Mouse (Mus musculus): ENCODE measurements around the gene Nr1h4. TPM values are rescaled to one million over a fixed set of nuclear protein-coding genes. Genes with fewer than 3 reads are reported as not detected.

The Nr1h4 gene
- total RNA-seq, 2 experiments from 2014 or later: 6.7 to 17.2 TPM

DNA sequence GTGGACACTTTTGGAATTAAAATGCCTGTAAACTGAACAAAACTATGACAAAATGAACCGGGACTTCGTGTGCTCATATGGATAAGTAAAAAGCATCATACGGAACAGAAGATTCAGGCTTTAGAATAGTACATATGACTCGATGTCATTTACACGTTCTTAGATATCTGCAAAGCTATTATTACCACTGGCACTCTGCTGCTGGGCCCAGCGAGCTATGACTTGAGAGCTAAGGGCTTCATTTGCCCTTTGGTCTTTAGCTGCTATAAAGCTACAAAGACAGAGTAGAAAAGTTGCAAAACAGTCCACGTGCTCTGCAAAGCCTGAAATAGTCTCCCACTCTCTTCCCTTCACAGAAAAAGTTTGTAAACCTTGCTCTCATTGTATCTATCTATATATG is 10.9 kb downstream of the Nr1h4 start:
- DNase-seq (ENCODE audit: low spot score in 2 of 2): no peak

GRCm38 (mm10) chr10:89521790-89522431 is 11.5 kb downstream of the Nr1h4 start:
- DNase-seq (ENCODE audit: low spot score in 2 of 2): no peak

DNA sequence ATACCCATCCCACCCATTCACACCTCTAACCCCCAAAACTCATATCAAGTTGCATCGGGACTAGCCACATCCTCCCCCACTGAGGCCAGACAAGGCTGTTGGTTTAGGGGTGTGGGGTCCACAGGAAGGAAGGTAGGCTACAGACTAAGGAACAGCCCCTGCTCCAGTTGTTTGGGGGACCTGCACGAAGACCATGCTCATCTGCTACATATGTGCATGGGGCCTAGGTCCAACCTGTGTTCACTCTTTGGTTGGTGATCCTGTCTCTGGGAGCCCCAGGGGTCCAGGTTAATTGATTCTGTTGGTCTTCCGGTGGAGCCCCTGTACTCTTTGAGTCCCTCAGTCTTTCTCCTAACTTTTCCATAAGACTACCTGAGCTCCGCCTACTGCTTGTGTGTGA is 13.0 kb downstream of the Nr1h4 start:
- no peak for DNase-seq (ENCODE audit: low spot score in 2 of 2)

DNA sequence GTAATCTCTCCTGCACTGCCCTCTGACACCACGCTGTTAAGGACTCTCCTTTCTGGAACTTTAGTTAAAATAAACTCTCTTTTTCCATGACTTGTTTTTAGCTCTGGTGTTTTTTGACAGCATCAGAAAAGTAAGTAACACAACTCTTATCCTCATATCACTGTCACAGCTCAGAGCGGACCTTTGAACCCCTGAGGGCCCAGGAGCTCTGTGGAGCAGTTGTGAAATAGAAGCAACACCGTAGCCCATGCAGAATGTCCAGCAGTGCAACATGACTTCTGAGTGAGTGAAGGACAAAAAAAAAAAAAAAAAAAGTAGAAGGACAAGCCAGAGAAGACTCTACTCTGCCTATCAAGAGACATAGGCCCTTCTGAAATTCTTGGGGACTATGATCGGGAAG is 14.2 kb downstream of the Nr1h4 start:
- DNase-seq (ENCODE audit: low spot score in 2 of 2): no peak

DNA sequence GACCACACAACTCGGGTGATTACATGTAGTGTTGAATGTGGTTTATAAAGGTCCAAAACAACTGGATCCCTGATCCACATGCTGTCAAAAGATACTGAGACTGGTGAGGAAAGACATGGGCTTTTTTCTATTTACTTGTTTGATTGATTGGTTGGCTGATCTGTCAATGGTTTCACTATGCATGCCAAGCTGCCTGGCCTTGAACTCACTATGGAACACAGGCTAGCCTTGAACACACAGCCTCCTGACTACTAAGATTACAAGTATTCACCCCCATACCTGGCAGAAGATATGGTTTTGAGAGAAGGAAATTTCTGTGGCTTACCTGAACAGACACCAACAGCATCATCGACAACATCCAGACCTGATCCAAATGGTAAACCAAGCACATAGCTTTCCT is 15.0 kb downstream of the Nr1h4 start:
- no peak for DNase-seq (ENCODE audit: low spot score in 2 of 2)

GRCm38 (mm10) chr10:89515813-89516212 is 17.6 kb downstream of the Nr1h4 start:
- no peak for DNase-seq (ENCODE audit: low spot score in 2 of 2)

- DNase-seq (ENCODE audit: low spot score in 2 of 2): no peak
Observed at GRCm38 (mm10) chr10:89512562-89512961, 20.8 kb downstream of the Nr1h4 start.

DNA sequence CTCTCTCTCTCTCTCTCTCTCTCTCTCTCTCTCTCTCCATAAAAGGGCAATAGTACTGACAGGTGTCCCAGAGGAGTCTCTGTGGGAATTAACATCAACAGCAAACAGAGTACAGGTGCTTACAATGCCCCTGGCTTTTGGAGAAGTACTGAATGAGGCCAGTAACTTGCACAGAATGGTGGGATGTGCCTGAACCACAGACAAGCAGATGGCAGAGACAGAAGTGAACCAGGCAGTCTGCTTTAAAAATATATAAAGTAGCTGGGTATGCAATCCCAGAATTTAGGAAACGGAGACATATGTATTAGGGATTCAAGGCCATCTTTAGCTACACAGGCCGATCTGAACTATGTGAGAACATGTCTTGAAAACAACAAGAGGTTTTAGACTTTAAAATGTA is 22.8 kb downstream of the Nr1h4 start:
- no peak for DNase-seq (ENCODE audit: low spot score in 2 of 2)

DNA sequence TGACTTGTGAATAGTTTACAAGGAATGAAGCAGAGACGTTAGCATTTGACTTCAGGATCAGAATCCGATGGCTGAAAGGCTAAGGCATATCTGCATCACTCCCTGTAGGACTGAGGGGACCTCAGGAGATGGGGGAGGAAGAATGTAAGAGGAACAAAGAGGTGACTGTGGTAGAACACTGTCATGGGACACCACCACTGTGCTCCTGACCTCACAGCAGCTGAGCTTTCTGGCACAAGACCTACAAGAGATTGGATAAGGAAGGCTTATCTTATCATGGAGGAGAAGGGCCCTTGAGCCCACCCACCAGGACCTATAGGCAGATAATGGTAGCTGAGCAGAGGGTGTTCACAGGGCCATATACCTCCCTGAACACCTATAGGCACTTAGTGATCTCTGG is 24.8 kb downstream of the Nr1h4 start:
- DNase-seq (ENCODE audit: low spot score in 2 of 2): no peak

DNA sequence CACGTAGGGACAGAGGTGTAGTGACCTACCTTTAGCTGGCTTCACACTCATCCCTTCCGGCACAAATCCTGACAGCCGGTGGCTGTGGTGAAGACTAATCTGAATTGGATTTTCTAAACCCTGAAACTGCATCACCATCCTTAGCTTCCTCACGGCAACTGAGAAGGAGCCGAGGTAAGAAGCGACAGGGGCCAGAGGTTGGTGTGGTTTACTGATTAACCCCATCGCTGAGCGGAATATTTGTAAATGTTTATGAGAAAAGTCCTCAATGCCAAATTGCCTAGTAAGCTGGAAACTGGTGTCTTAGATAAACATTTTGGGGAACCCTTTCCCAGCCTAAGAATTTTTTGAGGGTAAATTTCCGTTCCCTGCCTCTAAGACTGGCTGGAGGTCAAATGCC is 26.9 kb downstream of the Nr1h4 start:
- DNase-seq (ENCODE audit: low spot score in 2 of 2): no peak

DNA sequence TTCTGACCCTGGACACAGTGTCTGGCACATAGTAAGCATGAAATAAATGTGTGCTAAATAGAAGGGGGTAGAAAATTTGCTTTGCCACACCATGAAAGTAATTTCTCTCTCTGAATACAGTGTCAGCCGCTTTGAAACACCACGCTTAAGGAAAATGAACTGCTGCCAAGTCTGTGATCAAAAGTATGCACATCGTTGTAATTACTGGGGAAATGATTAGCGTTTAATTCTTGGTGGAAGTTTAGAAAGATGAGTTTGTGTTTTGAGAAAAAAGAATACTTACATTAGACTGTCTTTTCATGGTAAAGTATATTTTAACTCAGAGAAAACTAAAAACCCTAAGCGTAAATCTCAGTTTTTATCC is 27.8 kb downstream of the Nr1h4 start:
- DNase-seq (ENCODE audit: low spot score in 2 of 2): no peak

DNA sequence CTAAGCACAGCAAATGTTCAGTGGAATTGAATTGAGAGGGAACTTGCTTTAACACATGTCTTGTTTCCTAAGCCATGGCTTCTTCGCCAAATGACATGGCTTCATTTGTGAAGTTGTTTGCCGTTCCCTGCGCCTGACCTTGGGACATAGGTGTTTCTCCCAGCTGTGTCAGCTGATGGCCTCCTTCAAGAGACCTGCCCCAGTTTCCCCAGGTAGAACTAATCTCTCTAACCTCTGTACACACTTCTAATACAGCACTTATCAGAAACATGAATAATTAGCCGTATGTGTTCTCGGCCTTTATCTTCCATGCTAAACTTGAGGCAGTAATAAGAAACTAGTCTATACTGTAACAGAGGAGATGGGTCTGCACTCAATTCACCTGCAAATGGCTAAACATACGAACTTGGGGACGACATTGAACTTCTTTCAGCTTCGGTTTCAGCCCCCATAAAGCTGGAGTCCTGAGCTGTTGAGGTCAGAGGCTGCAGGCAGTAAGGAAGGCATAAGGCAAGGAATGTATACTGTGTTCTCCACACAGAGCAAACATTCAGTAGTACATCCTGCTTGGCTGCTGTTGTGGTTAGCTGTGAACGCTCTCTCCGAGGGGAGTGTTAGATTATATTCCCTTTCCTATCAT is 28.3 kb downstream of the Nr1h4 start:
- no peak for DNase-seq (ENCODE audit: low spot score in 2 of 2)

DNA sequence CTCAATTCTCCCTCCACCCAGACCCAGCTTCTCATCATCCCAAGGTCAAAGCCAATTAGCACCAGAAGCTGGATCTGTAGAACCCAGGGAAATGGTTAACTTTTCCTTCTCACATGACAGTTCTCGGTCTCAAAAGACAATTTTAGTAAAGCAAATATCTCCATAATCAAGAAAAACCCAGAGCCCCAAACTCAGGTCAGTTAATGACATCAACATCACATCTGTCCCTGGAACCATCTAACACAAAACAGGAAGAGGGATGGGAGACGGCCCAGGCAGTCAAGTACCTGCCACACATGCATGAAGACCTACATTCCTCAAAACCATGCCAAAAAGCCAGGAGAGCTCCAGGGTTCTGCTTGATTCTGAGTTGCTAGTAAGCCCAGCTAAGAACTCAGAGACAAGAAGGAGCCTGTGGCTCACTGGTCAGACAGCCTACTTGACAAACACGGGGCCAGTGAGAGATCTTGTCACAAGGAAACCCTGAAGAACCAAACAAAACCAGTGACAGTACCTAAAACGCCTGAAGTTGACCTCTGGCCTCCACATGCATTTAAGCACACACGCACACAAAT is 30.3 kb downstream of the Nr1h4 start:
- DNase-seq (ENCODE audit: low spot score in 2 of 2): no peak

- DNase-seq (ENCODE audit: low spot score in 2 of 2): no peak
Observed at GRCm38 (mm10) chr10:89501902-89502301, 31.5 kb downstream of the Nr1h4 start.

DNA sequence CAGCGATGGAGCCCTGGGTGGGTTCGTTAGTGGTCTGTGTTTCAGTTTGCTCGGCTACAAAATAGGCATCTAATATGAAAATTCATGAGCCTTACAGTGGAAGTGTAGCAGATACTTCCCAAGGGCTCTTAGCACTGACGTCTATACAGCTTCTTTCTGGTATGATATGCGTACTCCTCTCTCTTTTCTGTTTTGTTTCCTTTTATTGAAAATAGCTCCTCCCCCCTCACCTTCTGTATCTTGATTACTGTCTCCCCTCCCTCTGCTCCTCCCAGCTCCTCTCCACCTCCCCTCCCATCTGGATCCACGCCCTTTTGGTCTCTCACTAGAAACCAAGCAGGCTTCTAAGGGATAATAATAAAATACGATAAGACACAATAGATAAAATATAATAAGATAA is 37.8 kb downstream of the Nr1h4 start:
- no peak for DNase-seq (ENCODE audit: low spot score in 2 of 2)

GRCm38 (mm10) chr10:89491321-89491720 is 42.1 kb downstream of the Nr1h4 start:
- no peak for DNase-seq (ENCODE audit: low spot score in 2 of 2)

DNA sequence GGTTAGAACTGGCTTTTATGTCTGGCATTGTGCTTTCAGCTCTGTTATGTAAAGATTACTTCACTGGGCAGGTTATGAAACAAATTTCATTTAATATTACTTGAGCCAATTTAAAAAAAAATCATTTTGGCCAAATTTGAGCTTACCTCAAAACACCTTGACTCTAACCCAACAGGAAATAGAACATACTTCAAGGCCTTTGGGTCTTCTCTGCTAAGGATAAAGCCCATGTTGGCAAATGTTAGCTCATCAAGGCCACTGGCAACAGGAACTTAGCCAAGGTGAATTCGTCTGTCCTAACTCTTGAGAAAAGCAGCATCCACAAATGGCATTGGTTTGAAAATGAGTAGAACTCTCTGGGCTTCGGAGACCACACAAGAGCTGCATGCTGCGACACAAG is 43.1 kb downstream of the Nr1h4 start:
- no peak for DNase-seq (ENCODE audit: low spot score in 2 of 2)

- no peak for DNase-seq (ENCODE audit: low spot score in 2 of 2)
Observed at GRCm38 (mm10) chr10:89489459-89489858, 43.9 kb downstream of the Nr1h4 start.

DNA sequence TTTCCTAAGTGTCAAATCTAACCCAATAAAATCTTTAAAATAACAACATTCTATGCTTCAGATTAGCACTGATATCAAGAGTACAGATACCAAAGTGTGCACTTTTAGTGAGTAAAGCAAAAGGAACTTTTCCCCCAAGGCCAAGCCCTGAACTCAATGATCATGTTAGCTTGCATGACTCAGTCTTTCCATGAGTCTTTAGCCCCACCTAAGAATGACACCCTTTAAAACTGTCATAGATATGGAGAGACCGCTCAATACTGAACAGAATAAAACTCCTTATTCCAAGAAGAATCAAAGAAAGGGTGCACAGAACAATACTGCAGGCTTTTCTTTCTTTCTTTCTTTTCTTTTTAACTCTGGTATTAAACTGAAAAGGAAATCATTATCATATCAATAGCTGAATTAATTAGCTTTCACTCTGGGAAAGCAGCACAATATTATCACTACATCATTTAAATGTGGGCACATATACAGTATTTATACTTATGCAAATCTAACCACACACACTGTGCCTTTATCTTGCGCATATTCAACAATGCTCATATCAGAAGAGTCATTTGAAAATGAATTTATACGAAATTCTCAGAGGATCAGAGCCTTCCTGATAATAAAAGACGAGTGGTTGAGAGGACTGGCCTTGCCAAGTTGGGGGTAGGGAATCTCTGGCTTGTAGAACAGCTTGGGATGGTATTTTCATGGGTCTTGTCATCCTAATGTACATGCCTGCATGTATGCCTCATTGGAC is 46.2 kb downstream of the Nr1h4 start:
- no peak for DNase-seq (ENCODE audit: low spot score in 2 of 2)

GRCm38 (mm10) chr10:89484907-89485306 is 48.5 kb downstream of the Nr1h4 start:
- no peak for DNase-seq (ENCODE audit: low spot score in 2 of 2)

DNA sequence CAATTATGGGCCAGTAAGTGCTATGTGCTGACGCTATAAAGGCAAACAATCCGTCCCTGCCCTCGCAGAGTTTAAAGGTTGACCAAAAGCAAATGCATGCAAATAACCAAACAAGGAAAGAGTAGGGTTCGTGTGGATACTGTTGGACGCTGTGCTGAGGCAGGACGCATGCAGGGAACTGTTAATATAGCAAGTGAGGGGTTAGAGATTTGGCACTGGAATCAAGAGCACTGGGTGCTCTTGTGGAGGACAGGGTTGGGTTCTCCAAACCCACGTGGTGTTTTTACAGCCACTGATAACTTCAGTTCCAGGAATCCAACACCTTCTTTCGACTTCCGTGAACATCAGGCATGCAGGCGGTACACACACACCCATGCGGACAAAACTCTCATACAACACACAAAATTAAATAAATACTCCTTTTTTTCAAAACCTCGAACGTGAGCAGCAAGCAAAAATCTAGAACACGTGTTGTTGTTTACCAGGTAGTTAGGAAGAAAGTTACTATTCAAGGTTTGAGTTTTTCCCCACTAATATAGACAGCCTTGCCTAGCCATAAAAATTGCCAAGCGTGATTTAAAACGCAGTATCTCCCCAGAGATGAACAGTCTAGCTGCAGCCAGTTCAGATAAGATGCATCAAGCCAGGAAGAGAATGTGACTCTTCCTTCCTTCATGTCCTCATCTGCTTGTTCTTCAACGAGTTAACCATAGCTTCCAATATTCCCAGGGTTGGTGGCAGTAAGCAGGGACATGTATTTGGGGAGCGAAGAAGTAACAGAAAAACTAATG is 49.4 kb downstream of the Nr1h4 start:
- DNase-seq (ENCODE audit: low spot score in 2 of 2): no peak
